Comparison of ENCODE assay signal across 7 mouse cellular contexts in the genomic region with DNA sequence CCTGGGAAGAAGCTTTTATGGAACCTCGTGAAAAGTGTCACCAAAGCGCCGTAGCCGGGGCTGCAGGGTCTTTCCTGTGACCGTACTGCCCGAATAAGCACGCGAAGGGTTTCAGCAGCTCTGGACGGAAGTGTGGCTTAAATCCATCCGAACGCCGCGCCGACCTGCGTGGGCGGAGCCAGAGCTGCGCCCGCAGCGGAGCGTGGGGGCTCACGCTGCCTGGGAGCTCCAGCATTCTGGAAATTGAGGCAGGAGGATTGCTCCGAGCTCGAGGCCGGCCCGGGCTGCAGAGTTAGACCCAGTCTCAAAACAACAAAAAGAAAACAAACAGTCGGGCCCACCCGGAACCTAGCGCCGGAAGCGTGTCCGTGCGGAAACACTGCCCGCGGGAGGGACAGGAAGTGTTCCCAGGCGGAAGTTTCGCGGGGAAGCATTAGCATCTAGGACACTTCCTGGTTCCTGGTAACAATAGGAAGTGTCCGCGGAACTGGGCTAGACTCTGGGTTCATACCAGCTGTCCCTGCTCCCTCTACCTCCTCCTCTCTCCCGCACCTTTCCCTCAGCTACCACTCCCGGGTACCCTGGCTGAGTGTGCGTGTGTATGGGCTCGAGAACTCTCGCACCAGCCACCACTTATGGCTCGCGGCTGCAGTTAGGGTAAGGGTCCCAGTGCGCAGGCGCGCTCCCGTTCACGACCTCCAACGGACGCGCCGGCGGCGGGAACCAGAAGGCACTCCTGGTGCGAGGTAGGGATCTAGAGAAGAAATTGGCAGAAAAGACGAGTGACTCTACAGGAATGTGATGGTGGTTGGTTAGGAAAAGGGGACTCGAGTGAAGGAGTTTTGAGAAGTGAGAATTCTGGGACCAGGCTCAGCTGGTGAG. TPM values are rescaled to one million over a fixed set of nuclear protein-coding genes. Genes with fewer than 3 reads are reported as not detected.
DNase-seq lines count a peak whose midpoint lies in the region; ATAC-seq lines count a peak whose summit lies in the region.

A gene (minus strand): TSS at position 362 of the 882 bp plus-strand sequence.

- H3K9ac ChIP-seq in intestine, embryonic 15.5 days: peak within 1 kb of the TSS; percentile 96

- peak; percentile 82 for ATAC-seq in intestine, embryonic 15.5 days

- WGBS in intestine, embryonic 15.5 days: under 1% methylated on average over 60 of the region's 60 CpGs
- WGBS in midbrain, embryonic 10.5 days: under 1% methylated on average over 60 of the region's 60 CpGs

- H3K27me3 ChIP-seq in intestine, embryonic 15.5 days (replicated peaks): no peaks in the 10 kb centered on the region
- H3K27me3 ChIP-seq in midbrain, embryonic 10.5 days (ENCODE audit: low read depth, poor library complexity, severe bottlenecking): no peaks in the 10 kb centered on the region

- intact Hi-C loops in left cerebral cortex, postnatal 25 days (cut with DNase I): loop anchor here (1.0 to 5.0 kb wide), 3 partner anchors 18 to 54 kb away; a partner anchor contains a TSS

- no peaks in the 10 kb centered on the region for H3K9me3 ChIP-seq in intestine, embryonic 15.5 days
- no peaks in the 10 kb centered on the region for H3K9me3 ChIP-seq in midbrain, embryonic 10.5 days (replicated peaks)

- peaks cover 22% of the 10 kb centered on the region for H3K4me1 ChIP-seq in intestine, embryonic 15.5 days (replicated peaks)
- H3K4me1 ChIP-seq in midbrain, embryonic 10.5 days: peaks cover 27% of the 10 kb centered on the region

- peak within 1 kb of the TSS; percentile 78 for H3K4me2 ChIP-seq in intestine, embryonic 15.5 days (replicated peaks)

- H3K27ac ChIP-seq in intestine, embryonic 15.5 days: peak within 1 kb of the TSS; percentile 99
- H3K27ac ChIP-seq in midbrain, embryonic 10.5 days (replicated peaks): peak within 1 kb of the TSS; percentile 97

- H3K36me3 ChIP-seq in intestine, embryonic 15.5 days: peaks cover 33% of the 10 kb centered on the region
- H3K36me3 ChIP-seq in midbrain, embryonic 10.5 days: peaks cover 63% of the 10 kb centered on the region

- peak within 1 kb of the TSS; percentile 94 for H3K4me3 ChIP-seq in intestine, embryonic 15.5 days (replicated peaks)
- H3K4me3 ChIP-seq in midbrain, embryonic 10.5 days: peak within 1 kb of the TSS; percentile 96

- DNase-seq in adrenal gland, adult 18-20 months (ENCODE audit: low spot score in 2 of 2): peak; percentile 84 to 86
- DNase-seq in embryo, embryonic 11 days: peak; percentile 96
- DNase-seq in gastrocnemius, postnatal 25 days: peak; percentile 87
- DNase-seq in left cerebral cortex, postnatal 25 days (ENCODE audit: low spot score in 2 of 2): peak; percentile 93 to 94
- DNase-seq in midbrain, embryonic 10.5 days (ENCODE audit: low spot score): peak; percentile 93
- peak; percentile 88 for DNase-seq in right cerebral cortex, postnatal 4 days

RNA-seq across cellular contexts. Expression of the gene that starts here (rescaled TPM):
- total RNA-seq in adrenal gland, adult 18-20 months (2021): 1 to 10 TPM; 8.3 to 9.5 TPM
- 1 to 10 TPM; 2.8 to 4.5 TPM for total RNA-seq in gastrocnemius, postnatal 25 days (2021)
- 15.5 and 15.6 TPM in 2 replicates for polyA plus RNA-seq in intestine, embryonic 15.5 days (2015; fragmentation: Nextera tagmentation; extraction: Ambion mirVana)
- total RNA-seq in left cerebral cortex, postnatal 25 days (2021): 10 to 100 TPM; 20.6 to 20.7 TPM
- 41.5 and 47.3 TPM in 2 replicates for polyA plus RNA-seq in midbrain, embryonic 10.5 days (2016; fragmentation: Nextera tagmentation; extraction: Ambion mirVana)

Comparison
In these comparisons a context has a peak if more than half of its experiments do, and no peak if none do; other contexts are left out.
1. Peak in every context shown above with its lines: DNase-seq, ATAC-seq, H3K4me3 ChIP-seq and H3K27ac ChIP-seq.